Mouse (Mus musculus) lung, postnatal 10 days (tissue): ENCODE measurements around the gene Ppil3.

Experiments
- DNase-seq: peaks from one replicate; pipeline ENCODE4 v3.0.0; 2021

Gene Ppil3

GRCm38 (mm10) chr1:58445143-58445722 is at the start of gene Ppil3, which contains the start of gene Nif3l1:
Gene Ppil3 (minus strand): TSS chr1:58445486.
Gene Nif3l1 (plus strand): TSS chr1:58445151.
- DNase-seq: peak; percentile 90

- no peak for DNase-seq
Measured at GRCm38 (mm10) chr1:58482647-58483046, 37.4 kb upstream of the Ppil3 start.

GRCm38 (mm10) chr1:58475662-58476061 is 30.4 kb upstream of the Ppil3 start:
- DNase-seq: no peak

GRCm38 (mm10) chr1:58465561-58465960 is 20.3 kb upstream of the Ppil3 start:
- DNase-seq: no peak

- DNase-seq: no peak
Measured at GRCm38 (mm10) chr1:58465042-58465441, 19.8 kb upstream of the Ppil3 start.

GRCm38 (mm10) chr1:58463935-58464334 is 18.6 kb upstream of the Ppil3 start:
- DNase-seq: no peak

GRCm38 (mm10) chr1:58460566-58460965 is 15.3 kb upstream of the Ppil3 start:
- no peak for DNase-seq

- no peak for DNase-seq
Measured at GRCm38 (mm10) chr1:58458867-58459266, 13.6 kb upstream of the Ppil3 start.

- no peak for DNase-seq
Measured at GRCm38 (mm10) chr1:58458175-58458574, 12.9 kb upstream of the Ppil3 start.

- no peak for DNase-seq
Measured at GRCm38 (mm10) chr1:58454316-58454715, 9.0 kb upstream of the Ppil3 start.

GRCm38 (mm10) chr1:58448396-58448795 is 3.1 kb upstream of the Ppil3 start:
- no peak for DNase-seq

- no peak for DNase-seq
Measured at GRCm38 (mm10) chr1:58447766-58448165, 2.5 kb upstream of the Ppil3 start.

- DNase-seq: no peak
Measured at GRCm38 (mm10) chr1:58445861-58446260, 575 bp upstream of the Ppil3 start.

GRCm38 (mm10) chr1:58444691-58445090 is 595 bp downstream of the Ppil3 start:
- DNase-seq: no peak

GRCm38 (mm10) chr1:58424551-58424950 is 20.7 kb downstream of the Ppil3 start:
- DNase-seq: no peak

GRCm38 (mm10) chr1:58423371-58424248 is 21.7 kb downstream of the Ppil3 start, which contains the start of gene Clk1:
Gene Clk1 (minus strand): TSS chr1:58424066.
- DNase-seq: peak; percentile 99

- peak; percentile 79 for DNase-seq
Measured at GRCm38 (mm10) chr1:58422879-58423278, 22.4 kb downstream of the Ppil3 start.

GRCm38 (mm10) chr1:58420961-58421360 is 24.3 kb downstream of the Ppil3 start:
- no peak for DNase-seq

GRCm38 (mm10) chr1:58420032-58420431 is 25.3 kb downstream of the Ppil3 start:
- no peak for DNase-seq

- no peak for DNase-seq
Measured at GRCm38 (mm10) chr1:58416048-58416447, 29.2 kb downstream of the Ppil3 start.

- DNase-seq: no peak
Measured at GRCm38 (mm10) chr1:58415442-58415841, 29.8 kb downstream of the Ppil3 start.

- no peak for DNase-seq
Measured at GRCm38 (mm10) chr1:58410776-58411175, 34.5 kb downstream of the Ppil3 start.

GRCm38 (mm10) chr1:58410198-58410588 is 35.1 kb downstream of the Ppil3 start:
- DNase-seq: no peak

- DNase-seq: no peak
Measured at GRCm38 (mm10) chr1:58409553-58410197, 35.6 kb downstream of the Ppil3 start.
